Mouse (Mus musculus) gonadal fat pad, adult 2 months (tissue): Measurements from ENCODE around the gene Fastkd1. TPM values are rescaled to one million over a fixed set of nuclear protein-coding genes. Genes with fewer than 3 reads are reported as not detected.
"Not testable (repeated sequence)": the region's sequence is repeated elsewhere in the genome, so short reads cannot be mapped to it uniquely, and the experiment has no call there.

Experiments
- DNase-seq: peaks from one replicate; pipeline ENCODE4 v3.0.0-alpha.2; 2012; ENCODE audit warnings: low read depth
- polyA plus RNA-seq: library from polyadenylated mRNA; depleted of rRNA; stranded (reverse); fragments of >200 nt; gene quantifications from 2 replicates; pipeline ENCODE4 v1.2.3, GENCODE M21; 2012; rRNA removed

Gene Fastkd1
- 5.4 and 6.2 TPM in 2 replicates for polyA plus RNA-seq

- DNase-seq, result no peak
These were observed at the start of gene Fastkd1 for GRCm38 (mm10) chr2:69712981-69713625. Fastkd1 (minus strand) TSS chr2:69713516.

GRCm38 (mm10) chr2:69760980-69761379 is 47.7 kb upstream of the Fastkd1 start:
- DNase-seq, result no peak

- no peak for DNase-seq
These were observed 31.8 kb upstream of the Fastkd1 start for GRCm38 (mm10) chr2:69745091-69745490.

- DNase-seq, result no peak
These were observed 10.2 kb upstream of the Fastkd1 start for GRCm38 (mm10) chr2:69723519-69723825.

GRCm38 (mm10) chr2:69722650-69723518 is 9.6 kb upstream of the Fastkd1 start:
- DNase-seq, result peak; percentile 33

GRCm38 (mm10) chr2:69722273-69722649 is 8.9 kb upstream of the Fastkd1 start, which contains the start of gene Ppig:
Ppig (plus strand) TSS chr2:69722545.
- no peak for DNase-seq

GRCm38 (mm10) chr2:69719121-69719520 is 5.8 kb upstream of the Fastkd1 start:
- no peak for DNase-seq

- DNase-seq, result no peak
These were observed 3.2 kb upstream of the Fastkd1 start for GRCm38 (mm10) chr2:69716483-69716882.

GRCm38 (mm10) chr2:69714126-69714525 is 810 bp upstream of the Fastkd1 start:
- no peak for DNase-seq

GRCm38 (mm10) chr2:69713626-69714014 is 304 bp upstream of the Fastkd1 start:
- DNase-seq, result no peak

GRCm38 (mm10) chr2:69712171-69712570 is 1.1 kb downstream of the Fastkd1 start:
- DNase-seq, result no peak

- DNase-seq, result no peak
These were observed 12.9 kb downstream of the Fastkd1 start for GRCm38 (mm10) chr2:69700446-69700845.

- DNase-seq, result no peak
These were observed 19.8 kb downstream of the Fastkd1 start for GRCm38 (mm10) chr2:69693501-69693900.

GRCm38 (mm10) chr2:69690843-69691242 is 22.5 kb downstream of the Fastkd1 start:
- no peak for DNase-seq

- no peak for DNase-seq
These were observed 23.1 kb downstream of the Fastkd1 start for GRCm38 (mm10) chr2:69690214-69690613.

- no peak for DNase-seq
These were observed 28.8 kb downstream of the Fastkd1 start for GRCm38 (mm10) chr2:69684488-69684887.

- no peak for DNase-seq
These were observed 30.1 kb downstream of the Fastkd1 start for GRCm38 (mm10) chr2:69683036-69683805.

- no peak for DNase-seq
These were observed 31.4 kb downstream of the Fastkd1 start for GRCm38 (mm10) chr2:69681931-69682330.

- no peak for DNase-seq
These were observed 33.3 kb downstream of the Fastkd1 start for GRCm38 (mm10) chr2:69679990-69680389.

- not testable (repeated sequence) for DNase-seq
These were observed 36.1 kb downstream of the Fastkd1 start for GRCm38 (mm10) chr2:69677215-69677614.

GRCm38 (mm10) chr2:69676713-69677112 is 36.6 kb downstream of the Fastkd1 start:
- DNase-seq, result no peak

GRCm38 (mm10) chr2:69675266-69675665 is 38.0 kb downstream of the Fastkd1 start:
- no peak for DNase-seq
